Mouse (Mus musculus): ENCODE data around the gene Gm49325. TPM values are rescaled to one million over a fixed set of nuclear protein-coding genes. Genes with fewer than 3 reads are reported as not detected.

The Gm49325 gene
- polyA plus RNA-seq, 1 experiment from 2014 or later = 5.5 TPM

DNA sequence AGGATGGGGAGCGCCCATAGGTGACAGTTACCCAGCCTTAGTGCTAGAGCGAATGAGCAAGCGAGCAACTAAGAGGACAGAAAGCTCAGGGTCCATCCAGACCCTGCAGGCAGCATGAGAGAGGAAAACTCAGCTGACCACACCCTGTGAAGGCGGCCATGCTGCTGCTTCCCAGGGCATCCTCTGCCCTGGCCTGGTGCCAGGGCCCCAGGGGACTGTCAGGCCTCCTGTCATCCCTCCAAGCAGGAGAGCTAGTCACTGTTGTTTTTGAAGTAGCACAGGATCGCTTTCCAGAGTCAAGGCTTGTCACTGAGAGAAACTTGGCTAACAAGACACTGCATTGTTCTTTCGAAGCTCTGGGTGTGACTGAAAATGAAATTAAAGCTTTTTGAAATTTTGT, 33.0 kb downstream of the Gm49325 start:
- no peak for TF ChIP-seq CTCF (IDR thresholded peaks at IDR 0.05)
- DNase-seq (ENCODE audit: low read depth, low spot score) (no peak), ATAC-seq (no peak)
- H3K27me3 ChIP-seq = no peaks in the 10 kb centered on the region
- ChIA-PET CTCF (interaction anchor here (0.6 to 1.3 kb wide), 3 partner anchors 9 to 122 kb away, joined by 3 to 5 read pairs (median 3); no protein-coding TSS in a partner anchor), POLR2A (interaction anchor here (0.6 to 1.6 kb wide), 3 partner anchors 17 to 122 kb away, joined by 3 to 6 read pairs (median 4); partner anchors contain the start of gene Ube2g2)
- in situ Hi-C loops (cut with MboI; ENCODE audit: low pct_unique_long_range_greater_than_20kb) = loop anchor here (10.0 kb wide), 1 partner anchor 336 kb away; the partner anchor contains the start of genes 1810043G02Rik and Trpm2

DNA sequence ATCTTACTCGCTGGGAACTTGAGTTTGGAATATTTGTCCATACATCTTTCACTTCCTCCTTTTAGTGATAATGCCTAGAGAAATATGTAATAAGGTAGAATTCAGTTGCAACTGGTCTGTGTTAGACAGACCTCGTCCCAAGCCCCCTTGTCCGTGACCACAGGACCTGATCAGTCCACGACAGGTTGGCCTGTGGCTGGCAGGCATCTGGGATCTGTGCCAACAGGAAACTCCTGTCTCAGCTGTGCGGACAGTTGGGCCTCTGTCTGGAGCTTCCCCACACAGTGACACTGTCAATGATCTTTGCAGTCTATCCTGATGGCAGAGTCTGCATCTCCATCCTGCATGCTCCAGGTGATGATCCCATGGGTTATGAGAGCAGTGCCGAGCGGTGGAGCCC, 37.2 kb downstream of the Gm49325 start:
- no peak for TF ChIP-seq CTCF (IDR thresholded peaks at IDR 0.05)
- ATAC-seq (no peak), DNase-seq (ENCODE audit: low read depth, low spot score) (no peak)
- POLR2A ChIA-PET = no interaction called here
- CTCF ChIA-PET = interaction anchor here (0.9 kb wide), 1 partner anchor 16 kb away, joined by 3 read pairs; no protein-coding TSS in a partner anchor
- in situ Hi-C loops (cut with MboI; ENCODE audit: low pct_unique_long_range_greater_than_20kb) = no loop called here
- no peaks in the 10 kb centered on the region for H3K27me3 ChIP-seq

DNA sequence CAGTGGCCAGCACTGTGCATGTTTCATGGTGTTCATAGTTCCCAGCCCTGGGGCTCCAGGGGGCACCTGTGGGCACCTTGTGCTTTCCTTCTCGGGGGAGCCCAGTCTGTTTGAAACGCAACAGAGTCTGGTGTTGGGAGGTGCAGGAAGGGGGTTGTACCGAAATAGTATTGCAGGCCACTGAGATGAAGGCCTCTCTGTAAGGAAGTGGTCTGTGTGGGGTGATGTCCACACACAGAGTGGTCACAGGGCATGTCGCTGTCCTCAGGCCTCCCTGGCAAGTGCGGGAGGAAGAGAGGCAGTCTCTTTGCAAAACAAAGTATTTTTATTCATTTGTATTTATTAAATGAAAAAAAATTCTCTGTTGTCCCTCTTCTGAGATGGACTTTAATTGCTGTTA, 39.6 kb downstream of the Gm49325 start:
- TF ChIP-seq CTCF (IDR thresholded peaks at IDR 0.05) = no peak
- ChIA-PET CTCF (interaction anchor here (0.8 kb wide), 1 partner anchor 11 kb away, joined by 3 read pairs; no protein-coding TSS in a partner anchor), POLR2A (no interaction called here)
- DNase-seq (ENCODE audit: low read depth, low spot score) (no peak), ATAC-seq (no peak)
- no peaks in the 10 kb centered on the region for H3K27me3 ChIP-seq
- in situ Hi-C loops (cut with MboI; ENCODE audit: low pct_unique_long_range_greater_than_20kb) = no loop called here

DNA sequence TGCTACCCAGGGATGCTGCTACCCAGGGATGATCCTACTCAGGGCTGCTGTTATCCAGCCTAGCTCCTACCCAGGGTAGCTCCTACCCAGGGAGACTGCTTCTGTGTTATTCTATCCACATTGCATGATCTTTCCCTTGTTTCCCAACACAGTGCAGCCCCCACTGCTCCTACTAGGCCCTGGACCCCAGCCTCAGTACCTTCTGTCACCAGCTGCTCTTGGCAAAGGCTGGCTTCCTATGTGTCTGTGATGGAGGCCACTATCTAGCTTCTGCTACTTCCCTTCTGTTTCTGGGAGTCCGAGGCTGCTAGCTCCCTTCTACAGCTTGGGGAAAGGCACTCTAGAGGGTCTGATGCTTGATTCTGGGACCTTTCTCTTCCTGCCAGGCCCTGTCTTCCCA, 41.5 kb downstream of the Gm49325 start:
- DNase-seq (ENCODE audit: low read depth, low spot score) (no peak), ATAC-seq (no peak)
- ChIA-PET CTCF (no interaction called here), POLR2A (interaction anchor here (0.5 kb wide), 1 partner anchor 391 kb away, joined by 3 read pairs; no protein-coding TSS in a partner anchor)
- no peak for TF ChIP-seq CTCF (IDR thresholded peaks at IDR 0.05)
- in situ Hi-C loops (cut with MboI; ENCODE audit: low pct_unique_long_range_greater_than_20kb) = no loop called here
- no peaks in the 10 kb centered on the region for H3K27me3 ChIP-seq

DNA sequence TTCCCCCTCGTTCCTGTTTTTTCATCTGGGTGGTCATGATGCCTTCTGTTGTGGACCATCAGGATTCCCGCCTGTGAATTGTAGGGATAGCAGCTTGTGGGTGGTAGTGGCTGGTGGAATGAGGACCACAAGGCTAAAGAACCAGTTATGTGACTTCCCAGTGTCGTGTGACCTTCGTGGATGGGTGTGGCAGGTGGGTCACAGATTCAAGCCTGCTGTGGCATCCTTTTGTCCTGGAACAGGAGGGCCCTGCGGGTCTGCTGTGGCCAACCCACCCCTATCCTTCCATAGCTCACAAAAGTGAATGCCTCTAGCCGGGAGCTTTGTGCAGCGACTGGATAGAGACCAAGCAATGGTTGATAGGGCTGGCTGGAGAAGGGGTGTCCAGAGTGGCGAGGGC, 41.9 kb downstream of the Gm49325 start:
- in situ Hi-C loops (cut with MboI; ENCODE audit: low pct_unique_long_range_greater_than_20kb) = no loop called here
- CTCF ChIA-PET = interaction anchor here (0.9 to 1.4 kb wide), 2 partner anchors 9 to 21 kb away, joined by 3 read pairs; no protein-coding TSS in a partner anchor
- no peak for DNase-seq (ENCODE audit: low read depth, low spot score)
- ATAC-seq = no peak
- POLR2A ChIA-PET = interaction anchor here (0.5 kb wide), 1 partner anchor 391 kb away, joined by 3 read pairs; no protein-coding TSS in a partner anchor
- H3K27me3 ChIP-seq = no peaks in the 10 kb centered on the region
- no peak for TF ChIP-seq CTCF (IDR thresholded peaks at IDR 0.05)

DNA sequence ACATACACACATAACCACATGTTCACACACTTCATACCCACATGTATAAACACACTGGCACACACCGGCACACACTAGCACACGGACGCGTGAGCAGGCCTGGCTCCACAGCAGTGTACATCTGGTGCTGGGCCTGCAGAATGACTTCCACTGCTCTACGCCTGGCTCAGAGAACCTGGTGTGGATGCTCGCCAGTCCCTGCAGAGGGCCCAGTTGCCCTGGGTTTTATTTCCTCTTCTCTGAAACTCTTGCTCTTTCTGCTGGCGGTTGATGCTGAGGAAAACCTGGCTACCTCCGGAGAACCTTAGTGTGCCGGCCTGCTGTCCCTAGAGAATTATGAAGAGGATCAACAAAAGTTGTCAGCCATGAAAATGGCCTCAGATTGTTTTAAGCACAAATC, 46.0 kb downstream of the Gm49325 start:
- CTCF ChIA-PET = no interaction called here
- in situ Hi-C loops (cut with MboI; ENCODE audit: low pct_unique_long_range_greater_than_20kb) = no loop called here
- TF ChIP-seq CTCF (IDR thresholded peaks at IDR 0.05) = no peak
- DNase-seq (ENCODE audit: low read depth, low spot score) (no peak), ATAC-seq (no peak)
- POLR2A ChIA-PET = no interaction called here
- no peaks in the 10 kb centered on the region for H3K27me3 ChIP-seq

DNA sequence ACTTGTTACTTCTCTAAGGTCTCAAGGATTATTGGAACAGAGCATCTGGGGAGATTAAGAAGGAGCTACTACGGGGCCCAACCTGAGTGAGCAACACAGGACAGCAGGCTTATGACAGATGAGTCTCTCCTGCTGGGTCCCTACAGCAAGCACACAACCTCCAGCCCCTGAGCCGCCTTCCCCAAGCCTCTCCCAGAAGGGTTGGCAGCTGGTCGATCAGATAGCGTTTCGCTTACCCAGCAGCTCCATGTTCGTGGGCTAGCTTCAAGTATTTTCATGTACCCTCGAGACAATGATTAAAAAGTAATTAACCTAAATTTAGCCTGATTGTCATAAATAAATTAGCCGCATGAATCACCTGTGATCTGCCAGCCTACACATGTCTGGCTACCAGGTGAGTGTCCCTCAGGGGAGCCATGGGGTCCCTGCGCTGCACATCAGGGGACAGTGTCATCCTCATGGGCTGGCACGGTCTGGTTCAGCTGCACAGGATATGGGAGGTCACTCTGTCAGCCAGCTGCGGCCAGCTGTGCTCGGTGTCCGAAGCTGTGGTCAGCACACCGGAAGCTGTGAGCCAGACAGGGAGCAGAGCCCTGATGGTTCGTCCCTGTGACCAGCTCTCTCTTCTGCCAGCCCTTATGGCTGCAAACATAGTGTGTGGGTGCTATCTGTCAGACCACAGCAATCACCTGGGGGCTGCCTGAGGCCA, 52.4 kb downstream of the Gm49325 start:
- no peak for DNase-seq (ENCODE audit: low read depth, low spot score)
- ChIA-PET CTCF (interaction anchor here (1.1 to 1.2 kb wide), 2 partner anchors 9 to 220 kb away, joined by 3 to 4 read pairs; no protein-coding TSS in a partner anchor), POLR2A (interaction anchor here (0.7 kb wide), 1 partner anchor 230 kb away, joined by 3 read pairs; no protein-coding TSS in a partner anchor)
- TF ChIP-seq CTCF (IDR thresholded peaks at IDR 0.05) = no peak
- in situ Hi-C loops (cut with MboI; ENCODE audit: low pct_unique_long_range_greater_than_20kb) = no loop called here
- ATAC-seq = no peak
- no peaks in the 10 kb centered on the region for H3K27me3 ChIP-seq

DNA sequence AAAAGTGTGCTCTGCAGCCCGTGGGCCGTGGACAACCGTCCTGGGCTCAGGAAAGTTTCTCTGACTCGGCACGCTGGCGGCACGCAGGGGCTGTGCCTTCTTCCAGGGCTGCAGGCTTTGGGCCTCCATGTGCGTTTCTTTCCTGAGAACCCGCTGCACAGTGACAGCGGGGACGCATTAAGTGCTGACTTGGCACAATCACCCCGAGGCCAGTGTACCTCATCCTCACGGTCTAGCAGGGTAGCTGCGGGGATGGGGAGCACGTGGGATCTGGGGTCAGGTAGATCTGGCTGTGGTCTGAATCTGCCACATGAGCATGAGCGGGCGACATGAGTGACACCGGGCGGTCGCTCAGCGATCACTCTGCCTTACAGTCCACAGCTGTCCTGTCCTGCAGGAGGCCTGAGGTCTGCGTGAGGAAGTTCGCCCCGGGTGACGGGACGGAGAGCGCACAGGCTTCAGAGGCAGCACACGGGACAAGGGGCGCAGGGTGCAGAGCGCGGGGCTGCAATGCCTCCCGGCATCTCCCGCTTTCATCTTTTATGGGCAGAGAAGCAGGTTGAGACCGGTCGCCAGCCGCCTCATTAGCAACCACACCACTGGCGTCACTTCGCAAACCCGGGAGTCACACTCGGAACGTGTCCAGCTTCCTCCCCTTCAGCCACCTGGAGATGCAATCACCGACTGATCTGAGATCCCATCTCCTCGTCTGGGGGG, 58.1 kb downstream of the Gm49325 start:
- ChIA-PET POLR2A (no interaction called here), CTCF (no interaction called here)
- DNase-seq (ENCODE audit: low read depth, low spot score) (no peak), ATAC-seq (no peak)
- no peak for TF ChIP-seq CTCF (IDR thresholded peaks at IDR 0.05)
- in situ Hi-C loops (cut with MboI; ENCODE audit: low pct_unique_long_range_greater_than_20kb) = no loop called here
- H3K27me3 ChIP-seq = no peaks in the 10 kb centered on the region

DNA sequence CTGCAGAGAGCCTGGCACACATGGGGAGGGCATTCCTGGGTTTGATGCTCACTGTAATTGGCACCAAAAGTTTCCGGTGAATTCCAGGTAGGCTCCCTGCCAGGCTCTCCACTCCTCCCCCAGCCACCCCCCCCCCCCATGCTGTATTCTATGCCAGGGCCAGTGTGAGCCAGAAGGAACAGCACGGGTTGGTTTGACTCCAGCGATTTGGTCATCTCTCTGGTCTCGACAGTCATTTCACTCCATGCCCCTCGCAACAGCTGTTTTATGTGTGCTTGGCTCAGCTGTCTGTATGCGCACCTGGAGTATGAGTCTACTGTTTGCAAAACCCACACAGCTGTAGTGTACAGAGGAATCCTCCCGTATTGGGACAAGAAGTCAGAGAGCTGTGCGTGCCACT, 60.3 kb downstream of the Gm49325 start:
- no peak for TF ChIP-seq CTCF (IDR thresholded peaks at IDR 0.05)
- in situ Hi-C loops (cut with MboI; ENCODE audit: low pct_unique_long_range_greater_than_20kb) = no loop called here
- no peak for DNase-seq (ENCODE audit: low read depth, low spot score)
- POLR2A ChIA-PET = interaction anchor here (0.6 to 0.7 kb wide), 2 partner anchors 10 to 59 kb away, joined by 3 to 6 read pairs; no protein-coding TSS in a partner anchor
- no peaks in the 10 kb centered on the region for H3K27me3 ChIP-seq
- CTCF ChIA-PET = interaction anchor here (1.2 kb wide), 1 partner anchor 29 kb away, joined by 3 read pairs; no protein-coding TSS in a partner anchor
- no peak for ATAC-seq

DNA sequence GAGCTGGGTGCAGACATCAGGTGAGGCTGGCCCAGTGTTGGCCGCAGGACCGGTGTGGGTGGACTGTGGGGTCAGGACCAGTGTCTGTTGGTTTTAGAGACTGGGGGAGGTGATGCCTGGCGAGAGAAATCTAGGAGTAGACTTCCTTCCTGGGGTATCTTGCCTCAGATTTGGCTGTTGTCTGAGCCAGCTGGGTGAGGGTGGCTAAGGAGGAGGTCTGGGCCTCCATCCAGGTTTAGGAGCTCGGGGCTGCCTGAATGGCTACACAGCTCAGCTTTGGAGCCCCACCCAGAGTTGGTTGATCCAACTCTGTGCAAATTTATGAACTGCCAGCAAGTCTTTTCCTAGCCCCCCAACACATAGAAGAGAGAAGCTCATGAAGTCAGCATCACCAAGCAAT, 61.4 kb downstream of the Gm49325 start:
- ChIA-PET POLR2A (no interaction called here), CTCF (interaction anchor here (0.7 to 0.8 kb wide), 2 partner anchors 17 to 40 kb away, joined by 3 read pairs; no protein-coding TSS in a partner anchor)
- in situ Hi-C loops (cut with MboI; ENCODE audit: low pct_unique_long_range_greater_than_20kb) = no loop called here
- H3K27me3 ChIP-seq = no peaks in the 10 kb centered on the region
- ATAC-seq = no peak
- no peak for DNase-seq (ENCODE audit: low read depth, low spot score)
- TF ChIP-seq CTCF (IDR thresholded peaks at IDR 0.05) = no peak
